Mouse (Mus musculus) C2C12 (cell line): ENCODE data around the gene Glyctk. TPM values are rescaled to one million over a fixed set of nuclear protein-coding genes. Genes with fewer than 3 reads are reported as not detected.

Experiments used
- H3K27me3 ChIP-seq: one replicate; pipeline ENCODE4 v1.6.1; 2011; ENCODE audit not compliant: control insufficient read depth, insufficient read depth, insufficient read length
- H3K36me3 ChIP-seq: one replicate; pipeline ENCODE4 v1.6.1; 2011; ENCODE audit not compliant: control insufficient read depth, insufficient read depth
- H3K4me3 ChIP-seq: one replicate; pipeline ENCODE4 v1.5.1; 2011; ENCODE audit warnings: mild to moderate bottlenecking, control low read depth; ENCODE audit not compliant: poor library complexity, insufficient read depth, severe bottlenecking
- H3K79me2 ChIP-seq: one replicate; pipeline ENCODE4 v1.6.1; 2011; ENCODE audit not compliant: control insufficient read depth, insufficient read depth
- H3K79me3 ChIP-seq: one replicate; pipeline ENCODE4 v1.6.1; 2011; ENCODE audit warnings: low read depth, control low read depth
- H3ac ChIP-seq: one replicate; pipeline ENCODE3; 2011; ENCODE audit warnings: low read depth; ENCODE audit not compliant: control insufficient read depth, insufficient read length
- CEBPB ChIP-seq: IDR thresholded peaks from one replicate; pipeline ENCODE4 v1.6.1; 2011; ENCODE audit warnings: low read depth, mild to moderate bottlenecking, control low read depth, moderate library complexity
- CTCF ChIP-seq: IDR thresholded peaks from one replicate; pipeline ENCODE4 v1.5.1; 2011; ENCODE audit not compliant: control insufficient read depth, insufficient read depth, insufficient read length
- FOSL1 ChIP-seq: IDR thresholded peaks from one replicate; pipeline ENCODE4 v1.8.0; 2011; ENCODE audit warnings: mild to moderate bottlenecking, low read length; ENCODE audit not compliant: poor library complexity, insufficient read depth, severe bottlenecking
- MAX ChIP-seq: IDR thresholded peaks from one replicate; pipeline ENCODE4 v1.6.1; 2011; ENCODE audit warnings: mild to moderate bottlenecking, control low read depth
- MYOD1 ChIP-seq: IDR thresholded peaks from one replicate; pipeline ENCODE4 v1.6.1; 2011; ENCODE audit warnings: low read depth; ENCODE audit not compliant: control insufficient read depth, insufficient read length
- MYOG ChIP-seq: IDR thresholded peaks from one replicate; pipeline ENCODE4 v1.6.1; 2011; ENCODE audit not compliant: control insufficient read depth, insufficient read length; ENCODE audit errors: extremely low read depth
- USF1 ChIP-seq: IDR thresholded peaks from one replicate; pipeline ENCODE4 v1.6.1; 2011; ENCODE audit warnings: low read depth, mild to moderate bottlenecking, control low read depth, moderate library complexity
- polyA plus RNA-seq: library from polyadenylated mRNA; unstranded; fragments of >200 nt; fragmentation: generic; extraction: Trizol; gene quantifications from one replicate; pipeline ENCODE4 v1.2.1, GENCODE M21; 2012; ENCODE audit warnings: missing spikeins

Glyctk gene
- polyA plus RNA-seq, 1 experiment, result 1.4 TPM

GRCm38 (mm10) chr9:106195693-106196092 lies 37.8 kb upstream of the Glyctk start:
- H3K27me3 ChIP-seq, result no peaks in the 10 kb centered on the region
- H3K79me3 ChIP-seq, result no peaks in the 10 kb centered on the region
- TF ChIP-seq CTCF (no peak), MAX (no peak), MYOD1 (no peak), USF1 (no peak), MYOG (no peak), FOSL1 (no peak), CEBPB (no peak)
- no peak overlapping the region for H3K4me3 ChIP-seq
- no peaks in the 10 kb centered on the region for H3K79me2 ChIP-seq
- H3K36me3 ChIP-seq, result peaks cover 17% of the 10 kb centered on the region
- no peak overlapping the region for H3ac ChIP-seq

GRCm38 (mm10) chr9:106193930-106194807 lies 36.2 kb upstream of the Glyctk start:
- TF ChIP-seq USF1, result no peak
- TF ChIP-seq FOSL1, result no peak
- TF ChIP-seq CTCF, result no peak
- Histone ChIP-seq H3K27me3 (no peaks in the 10 kb centered on the region), H3K4me3 (no peak overlapping the region), H3K79me3 (no peaks in the 10 kb centered on the region), H3K79me2 (no peaks in the 10 kb centered on the region), H3ac (no peak overlapping the region), H3K36me3 (peaks cover 32% of the 10 kb centered on the region)

GRCm38 (mm10) chr9:106192998-106193397 lies 35.1 kb upstream of the Glyctk start:
- H3K4me3 ChIP-seq, result no peak overlapping the region
- H3K79me2 ChIP-seq, result no peaks in the 10 kb centered on the region
- no peaks in the 10 kb centered on the region for H3K27me3 ChIP-seq
- no peak overlapping the region for H3ac ChIP-seq
- H3K36me3 ChIP-seq, result peaks cover 43% of the 10 kb centered on the region
- TF ChIP-seq USF1 (no peak), MYOG (no peak), MYOD1 (no peak), CTCF (no peak), FOSL1 (no peak), MAX (no peak), CEBPB (no peak)
- no peaks in the 10 kb centered on the region for H3K79me3 ChIP-seq

- Histone ChIP-seq H3K4me3 (no peak overlapping the region), H3ac (no peak overlapping the region), H3K36me3 (peaks cover 53% of the 10 kb centered on the region), H3K79me2 (no peaks in the 10 kb centered on the region), H3K79me3 (no peaks in the 10 kb centered on the region), H3K27me3 (no peaks in the 10 kb centered on the region)
- TF ChIP-seq FOSL1, result no peak
- TF ChIP-seq USF1, result no peak
- no peak for TF ChIP-seq MYOG
- TF ChIP-seq MYOD1, result no peak
- no peak for TF ChIP-seq CTCF
- no peak for TF ChIP-seq MAX
- TF ChIP-seq CEBPB, result no peak
Observed at GRCm38 (mm10) chr9:106192024-106192423, 34.1 kb upstream of the Glyctk start.

GRCm38 (mm10) chr9:106191355-106191754 lies 33.4 kb upstream of the Glyctk start:
- Histone ChIP-seq H3K4me3 (no peak overlapping the region), H3K27me3 (no peaks in the 10 kb centered on the region), H3K79me2 (no peaks in the 10 kb centered on the region), H3ac (no peak overlapping the region), H3K36me3 (peaks cover 56% of the 10 kb centered on the region), H3K79me3 (no peaks in the 10 kb centered on the region)
- TF ChIP-seq MYOG, result no peak
- TF ChIP-seq MAX, result no peak
- TF ChIP-seq CTCF, result no peak
- no peak for TF ChIP-seq MYOD1
- TF ChIP-seq USF1, result no peak
- TF ChIP-seq FOSL1, result no peak
- no peak for TF ChIP-seq CEBPB

- no peaks in the 10 kb centered on the region for H3K27me3 ChIP-seq
- no peak overlapping the region for H3ac ChIP-seq
- no peak overlapping the region for H3K4me3 ChIP-seq
- peaks cover 40% of the 10 kb centered on the region for H3K79me2 ChIP-seq
- H3K36me3 ChIP-seq, result peaks cover 90% of the 10 kb centered on the region
- peaks cover 8% of the 10 kb centered on the region for H3K79me3 ChIP-seq
- TF ChIP-seq MYOD1 (no peak), USF1 (no peak), CEBPB (no peak), MAX (no peak), FOSL1 (no peak), MYOG (no peak), CTCF (no peak)
Observed at GRCm38 (mm10) chr9:106183996-106184395, 26.1 kb upstream of the Glyctk start.
